Mouse (Mus musculus) CD8-positive naive resting alpha-beta T cell, adult 2 months (primary cell): ENCODE data around the gene Wfdc3.
"Not testable (repeated sequence)": the region's sequence is repeated elsewhere in the genome, so short reads cannot be mapped to it uniquely, and the experiment has no call there.

Experiments
- DNase-seq, 2 experiments: peaks; one replicate each; pipeline ENCODE4 v3.0.0; 2022; ENCODE audit warnings: low read depth in 2 of 2, low spot score in 2 of 2

Gene Wfdc3

DNA sequence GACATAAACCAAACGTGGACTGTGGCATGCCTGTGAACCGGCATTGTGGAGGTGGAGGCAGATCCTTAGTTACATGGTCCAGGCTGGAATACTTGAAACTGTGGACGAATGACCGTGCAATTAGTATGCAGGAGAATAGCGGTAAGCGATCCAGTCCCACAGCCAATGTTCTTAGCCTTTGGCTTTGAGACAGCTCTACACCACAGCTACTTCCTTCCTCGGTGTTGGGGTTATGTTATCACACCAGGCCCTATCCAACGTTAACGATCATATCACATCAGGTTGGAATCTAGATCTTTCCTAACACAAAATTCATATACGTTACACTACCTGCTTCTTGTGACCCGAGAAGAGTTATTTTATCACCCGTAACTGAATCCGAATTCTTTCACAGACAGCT, 744 bp downstream of the Wfdc3 start:
- no peak for DNase-seq

DNA sequence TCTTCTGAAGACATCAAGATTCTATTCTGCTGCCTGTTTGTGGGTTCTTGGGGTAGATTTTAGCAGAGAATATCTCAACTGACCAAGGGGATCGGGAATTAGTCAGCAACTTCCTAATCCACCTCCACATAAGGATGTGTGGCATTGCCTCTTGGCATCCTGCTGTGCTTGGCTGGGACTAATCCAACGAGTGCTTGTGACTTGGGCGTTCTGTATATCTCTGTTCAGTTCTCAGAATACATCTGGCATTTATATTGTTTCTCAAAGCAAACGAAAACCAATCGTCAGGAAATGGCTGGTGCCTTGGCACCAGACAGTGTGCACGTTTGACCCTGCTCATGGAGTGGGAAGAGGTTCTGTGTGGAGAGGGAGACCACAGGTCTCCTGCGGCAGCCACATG, 5.9 kb downstream of the Wfdc3 start:
- no peak for DNase-seq

DNA sequence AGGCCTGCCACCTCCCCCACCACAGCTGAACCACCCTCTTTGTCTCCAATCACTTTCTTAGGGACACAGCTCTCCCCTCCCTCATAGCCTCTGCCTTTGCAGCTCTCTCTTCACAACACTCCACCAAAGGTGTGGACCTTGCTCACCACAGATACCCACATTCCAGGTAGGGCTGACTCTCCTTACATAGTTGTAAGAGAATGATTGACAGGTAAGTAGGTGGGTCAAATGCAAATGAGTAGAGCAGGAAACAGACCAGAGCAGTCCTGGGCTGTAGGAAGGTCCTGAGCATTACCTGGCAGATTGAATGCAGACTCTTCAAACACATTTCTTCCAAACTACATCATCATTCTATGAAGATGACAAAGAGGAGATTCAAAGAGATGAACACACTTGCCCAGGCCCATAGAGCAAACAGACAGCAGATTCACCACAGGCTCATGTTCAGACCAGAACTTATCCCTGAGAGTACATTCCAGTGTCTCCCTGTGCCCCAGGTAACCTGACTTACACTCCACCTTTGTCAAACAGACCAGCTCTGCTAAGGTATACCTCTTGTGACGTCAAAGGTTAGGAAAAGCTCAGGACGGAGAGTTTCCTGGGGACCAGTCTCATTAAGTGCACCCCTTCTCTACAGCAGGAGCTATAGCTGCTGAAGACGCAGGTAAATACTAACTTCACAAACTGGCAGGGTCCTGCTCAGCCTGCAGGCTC, 8.2 kb downstream of the Wfdc3 start:
- DNase-seq, result no peak

DNA sequence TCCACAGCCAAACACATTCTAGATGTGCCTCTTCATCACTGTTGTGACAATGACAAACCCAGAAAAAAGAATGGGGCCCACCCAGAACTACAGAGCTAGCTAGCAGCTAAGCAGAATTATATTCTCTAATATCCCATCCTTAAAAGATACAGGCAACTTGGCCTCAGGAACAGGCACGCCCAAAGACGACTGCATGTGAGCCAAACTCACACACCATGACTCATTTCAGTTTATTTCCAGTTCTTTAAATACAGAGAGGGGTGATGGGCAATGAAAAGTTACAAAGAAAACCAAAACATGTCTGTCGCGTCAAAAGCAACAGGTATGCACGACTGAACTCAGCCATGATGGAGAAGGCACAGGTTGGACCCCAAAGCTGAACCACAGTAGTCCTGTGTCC, 10.3 kb downstream of the Wfdc3 start:
- no peak for DNase-seq

DNA sequence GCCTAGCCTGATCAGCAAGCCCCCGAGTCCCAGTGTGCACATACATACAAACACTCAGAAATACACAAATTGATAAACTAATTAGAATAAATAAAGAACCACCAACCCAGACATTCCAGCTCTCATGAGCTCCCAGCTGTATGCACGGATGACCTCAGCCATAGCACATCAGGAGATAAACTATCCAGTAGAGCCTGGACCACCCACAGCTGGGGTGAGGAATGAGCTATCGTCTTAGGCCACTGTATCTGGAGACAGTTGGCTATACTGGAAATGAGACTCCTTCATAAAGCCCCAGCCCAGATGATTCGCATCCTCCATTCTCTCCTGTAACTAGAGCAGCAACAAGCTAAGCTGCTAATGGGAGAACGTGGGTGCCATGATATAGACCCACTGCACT, 10.9 kb downstream of the Wfdc3 start:
- no peak for DNase-seq

DNA sequence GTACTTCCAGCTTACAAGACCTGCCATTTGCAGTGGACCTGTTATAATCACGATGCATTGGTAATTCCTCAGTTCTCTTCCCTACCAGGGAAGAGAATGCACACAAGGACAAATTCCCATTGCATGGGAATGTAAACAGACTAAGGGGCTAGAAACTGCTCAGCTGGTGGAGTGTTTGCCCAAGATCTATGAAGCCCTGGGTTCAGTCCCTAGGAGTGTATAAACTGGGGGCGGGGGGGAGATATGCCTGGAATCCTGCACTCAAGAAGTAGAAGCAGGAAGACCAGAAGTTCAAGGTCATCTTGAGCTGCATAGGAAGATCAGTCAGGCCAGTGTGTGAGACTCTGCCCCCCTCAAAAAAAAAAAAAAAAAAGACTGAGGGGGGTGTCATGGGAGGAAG, 12.5 kb downstream of the Wfdc3 start:
- DNase-seq, result no peak

DNA sequence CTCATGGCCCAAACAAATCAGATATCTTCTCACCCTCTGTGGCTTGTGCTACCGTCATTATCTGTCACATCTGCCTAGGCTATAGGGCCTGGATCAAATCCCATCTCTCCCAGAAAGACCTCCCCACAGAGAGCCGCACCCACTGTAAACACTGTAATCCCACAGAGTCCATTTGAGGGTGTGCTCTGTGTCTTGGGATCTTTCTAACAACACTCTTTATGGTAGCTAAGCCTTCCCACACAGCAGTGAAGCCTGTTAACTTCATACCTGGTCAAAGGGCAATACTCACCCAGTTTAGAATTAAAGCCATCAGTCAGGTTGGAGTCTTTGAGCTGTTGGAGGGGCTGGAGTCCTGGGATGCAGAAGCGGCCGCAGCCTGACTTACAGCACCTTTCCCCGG, 14.0 kb downstream of the Wfdc3 start:
- DNase-seq, result no peak

DNA sequence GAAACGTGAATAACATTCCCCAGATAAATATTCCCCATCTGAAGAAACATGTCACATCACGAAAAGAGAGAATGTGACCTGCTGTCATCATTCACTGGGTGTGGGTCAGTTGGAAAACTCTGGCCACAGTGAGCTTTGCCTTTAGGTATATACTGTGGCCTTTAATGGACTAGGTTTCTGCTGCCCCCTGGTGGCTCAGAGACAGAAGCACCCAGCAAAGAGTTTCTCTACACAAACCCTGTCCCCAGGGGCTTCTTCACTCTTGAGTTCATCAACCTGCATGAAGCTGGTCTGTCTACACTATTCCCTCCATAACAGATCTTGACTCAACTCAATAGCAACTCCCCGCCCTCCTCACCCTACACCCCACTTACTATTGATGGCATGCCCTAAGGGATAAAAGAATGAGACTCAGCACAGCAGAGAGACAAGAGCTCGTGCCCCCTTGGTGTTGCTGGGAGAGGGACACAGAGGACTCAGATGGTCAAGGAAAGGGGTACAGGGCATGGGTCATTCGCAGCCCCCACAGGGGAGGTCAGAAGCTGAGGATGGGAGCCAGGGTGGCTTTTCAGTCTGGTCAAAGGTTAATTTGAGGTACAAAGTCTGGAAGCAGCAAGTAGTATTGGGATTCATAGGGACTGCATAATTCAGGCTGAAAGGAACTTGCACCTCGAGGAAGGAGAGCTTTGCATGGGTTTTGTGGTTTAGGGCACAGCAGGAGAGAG, 19.7 kb downstream of the Wfdc3 start:
- peak; percentile 30 to 63 for DNase-seq

DNA sequence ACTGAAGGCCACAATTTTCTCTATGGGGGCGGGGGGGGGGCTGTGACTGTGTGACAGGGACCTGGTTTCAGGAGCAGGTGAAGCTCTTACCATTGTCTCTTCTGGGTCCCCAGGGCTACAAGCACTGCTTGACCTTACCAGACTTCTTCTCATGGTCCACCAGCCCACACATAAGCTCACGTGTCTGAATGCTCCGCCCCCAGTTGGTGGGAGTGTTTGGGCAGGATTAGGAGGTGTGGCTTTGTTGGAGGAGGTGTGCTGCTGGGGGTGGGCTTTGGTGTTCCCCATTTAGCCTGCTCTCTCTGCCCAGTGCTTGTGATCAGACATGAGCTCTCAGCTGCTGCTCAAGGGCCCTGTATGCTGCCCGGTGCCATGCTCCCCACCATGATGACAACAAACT, 22.5 kb downstream of the Wfdc3 start:
- no peak for DNase-seq

DNA sequence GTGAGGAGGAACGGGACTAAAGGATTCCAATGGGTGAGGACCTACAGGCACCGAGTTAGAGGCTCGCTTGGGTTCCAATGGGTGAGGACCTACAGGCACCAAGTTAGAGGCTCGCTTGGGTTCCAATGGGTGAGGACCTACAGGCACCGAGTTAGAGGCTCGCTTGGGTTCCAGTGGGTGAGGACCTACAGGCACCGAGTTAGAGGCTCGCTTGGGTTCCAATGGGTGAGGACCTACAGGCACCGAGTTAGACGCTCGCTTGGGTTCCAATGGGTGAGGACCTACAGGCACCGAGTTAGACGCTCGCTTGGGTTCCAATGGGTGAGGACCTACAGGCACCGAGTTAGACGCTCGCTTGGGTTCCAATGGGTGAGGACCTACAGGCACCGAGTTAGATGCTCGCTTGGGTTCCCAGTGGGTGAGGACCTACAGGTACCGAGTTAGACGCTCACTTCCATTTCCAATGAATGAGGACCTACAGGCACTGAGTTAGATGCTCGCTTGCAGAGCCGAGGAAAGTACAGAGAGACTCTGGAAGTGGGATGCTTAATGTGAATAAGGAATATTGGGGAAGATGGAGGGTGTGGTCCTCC, 29.4 kb downstream of the Wfdc3 start:
- not testable (repeated sequence) for DNase-seq

DNA sequence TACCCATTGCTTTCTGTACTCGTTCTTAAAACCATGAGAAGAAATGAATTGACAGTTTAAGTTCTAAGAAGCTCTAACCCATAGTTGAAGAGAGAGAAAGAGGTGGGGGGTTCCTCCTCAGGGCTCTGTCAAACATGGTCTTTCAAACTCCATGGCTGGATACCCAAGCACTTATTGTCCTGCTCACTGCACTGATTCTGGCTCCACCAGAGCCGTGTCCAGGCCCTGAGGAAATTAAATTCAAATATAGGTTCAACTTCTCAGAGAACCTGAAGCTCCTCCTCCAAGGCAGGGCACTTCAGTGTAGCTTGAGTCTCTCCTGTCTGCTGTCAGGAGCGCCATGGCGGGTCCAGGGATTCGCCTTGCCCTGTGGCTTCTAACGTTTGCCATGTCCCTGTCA, 30.7 kb downstream of the Wfdc3 start, which contains the start of gene Spint5:
Gene Spint5, plus strand, starts transcription at position 301 of the 400 bp plus-strand sequence.
- no peak for DNase-seq

DNA sequence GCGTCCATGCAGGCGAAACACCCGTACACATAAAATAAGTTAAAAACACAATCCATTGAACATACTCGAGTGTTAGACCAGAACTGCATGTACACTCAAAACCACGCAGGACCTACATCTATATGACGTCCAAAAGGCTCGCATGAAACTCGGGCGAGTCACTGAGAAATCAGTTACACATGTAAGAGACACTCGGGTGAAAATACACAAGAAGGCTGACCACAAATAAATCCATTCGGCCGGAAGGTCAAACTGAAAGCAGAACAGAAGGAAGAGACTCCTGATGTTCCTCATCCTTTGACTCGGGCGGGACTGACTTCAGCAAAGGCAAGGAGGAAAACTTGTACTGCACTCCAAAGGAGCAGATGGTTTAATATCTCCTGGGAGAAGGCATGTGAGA, 39.7 kb downstream of the Wfdc3 start:
- DNase-seq, result no peak

DNA sequence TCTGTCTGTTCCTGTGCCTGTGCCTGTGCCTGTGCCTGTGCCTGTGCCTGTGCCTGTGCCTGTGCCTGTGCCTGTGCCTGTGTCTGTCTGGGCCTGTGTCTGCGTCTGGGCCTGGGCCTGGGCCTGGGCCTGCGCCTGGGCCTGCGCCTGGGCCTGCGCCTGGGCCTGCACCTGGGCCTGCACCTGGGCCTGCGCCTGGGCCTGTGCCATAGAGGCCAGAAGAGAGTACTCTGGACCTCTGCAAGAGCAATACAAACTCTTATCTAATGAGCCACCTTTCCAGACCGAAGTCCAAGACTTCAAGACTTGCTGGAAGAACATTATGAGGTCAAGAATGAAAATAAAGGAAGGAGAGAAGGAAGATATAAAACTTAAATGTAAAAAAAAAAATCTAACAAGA, 40.4 kb downstream of the Wfdc3 start:
- DNase-seq, result no peak

DNA sequence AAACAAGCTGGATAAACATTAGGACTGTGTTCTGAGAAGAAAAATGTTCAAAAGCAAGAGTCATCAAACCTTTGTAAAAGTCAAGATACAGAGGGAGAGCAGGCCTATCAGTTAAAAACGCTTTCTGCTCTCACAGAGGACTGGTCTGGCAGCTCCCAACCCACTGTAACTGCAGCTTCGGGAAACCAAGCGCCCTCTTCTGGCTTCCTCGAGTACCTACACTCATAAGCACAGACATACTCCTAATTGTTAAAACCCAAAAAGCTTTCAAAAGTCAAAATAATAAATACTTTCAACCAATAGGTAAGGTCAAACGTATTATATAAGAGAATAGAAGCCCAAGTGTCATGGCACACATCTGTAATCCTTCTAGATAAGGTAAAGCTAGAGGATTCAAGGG, 41.5 kb downstream of the Wfdc3 start:
- DNase-seq, result no peak

DNA sequence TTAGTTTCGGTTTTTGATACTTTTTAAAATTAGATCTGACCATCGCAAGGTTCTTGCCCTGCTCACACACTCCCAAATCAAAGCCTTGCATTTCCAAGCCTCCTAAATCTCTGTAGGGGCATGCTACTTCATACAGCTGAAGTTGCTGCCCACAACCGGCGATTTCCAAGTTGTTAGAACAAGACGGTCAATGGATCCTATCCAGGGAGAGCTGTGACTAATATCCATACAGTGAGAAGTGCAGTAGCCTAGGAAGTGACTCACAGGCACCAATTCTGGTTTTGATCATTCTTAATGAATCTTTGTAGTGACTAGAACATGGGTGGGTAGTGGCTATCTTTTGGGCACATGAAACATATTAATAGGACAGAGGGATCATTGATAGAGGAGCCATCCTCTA, 44.0 kb downstream of the Wfdc3 start:
- DNase-seq, result no peak

DNA sequence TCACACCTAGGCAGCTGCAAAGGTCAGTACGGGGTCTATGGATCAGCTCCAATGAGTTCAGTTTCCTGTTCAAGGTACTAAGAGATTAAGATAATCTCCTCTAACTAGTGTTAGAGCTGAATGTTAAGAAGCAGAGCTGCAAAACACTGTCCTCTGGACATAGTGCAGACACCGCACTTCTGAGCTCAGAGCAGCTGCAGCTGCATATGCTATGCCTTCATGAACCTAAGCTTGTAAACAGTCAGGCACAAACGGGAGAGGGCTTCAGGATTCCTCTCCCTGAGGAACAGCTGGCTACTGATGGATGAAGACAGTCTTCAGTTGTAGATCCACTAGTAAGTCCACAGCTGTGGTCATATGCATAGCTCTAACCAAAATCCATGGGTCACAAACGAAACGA, 44.8 kb downstream of the Wfdc3 start:
- DNase-seq, result no peak

DNA sequence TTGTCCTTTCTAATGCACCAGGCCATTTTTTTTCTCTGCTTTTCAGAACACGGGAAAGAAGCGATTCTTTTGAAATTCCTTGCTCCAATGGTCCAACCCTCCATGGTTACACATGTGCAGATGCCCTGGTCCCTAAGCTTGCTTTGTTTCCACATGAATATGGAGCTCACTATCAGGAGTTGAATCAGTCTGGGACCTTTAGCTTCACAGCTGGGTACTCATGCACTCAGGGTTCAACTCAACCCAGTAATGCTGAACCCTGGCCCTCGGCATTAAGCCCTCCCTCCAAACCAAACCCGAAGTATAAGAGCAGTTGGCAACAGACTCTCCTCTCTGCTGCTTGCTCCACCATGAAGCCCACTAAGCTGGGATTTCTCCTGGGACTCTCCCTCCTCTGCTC, 47.5 kb downstream of the Wfdc3 start, which contains the start of gene Spint4:
Gene Spint4, plus strand, starts transcription at position 301 of the 400 bp plus-strand sequence.
- no peak for DNase-seq

DNA sequence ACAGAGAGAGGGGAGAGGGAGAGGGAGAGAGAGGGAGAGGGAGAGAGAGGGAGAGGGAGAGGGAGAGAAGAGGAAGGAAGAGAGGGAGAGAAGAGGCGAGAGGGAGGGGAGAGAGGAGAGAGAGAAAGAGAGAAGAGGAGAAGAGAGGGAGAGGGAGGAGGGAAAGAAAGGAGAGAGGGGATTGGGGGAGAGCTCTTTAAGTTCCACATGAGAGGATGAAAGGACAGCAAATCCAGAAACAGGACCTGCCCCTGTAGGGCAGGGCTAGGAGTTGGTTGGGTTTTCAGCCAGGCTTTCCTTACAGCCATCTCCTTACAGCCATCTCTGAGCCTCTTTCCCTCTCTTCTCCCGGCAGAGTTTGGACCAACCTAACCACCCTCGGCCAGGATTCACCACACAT, 60.9 kb downstream of the Wfdc3 start, which contains the start of gene Wfdc13:
Gene Wfdc13, plus strand, starts transcription at position 301 of the 400 bp plus-strand sequence.
- DNase-seq, result no peak
